Mouse (Mus musculus): Measurements from ENCODE around the gene Pnpla2.

DNA sequence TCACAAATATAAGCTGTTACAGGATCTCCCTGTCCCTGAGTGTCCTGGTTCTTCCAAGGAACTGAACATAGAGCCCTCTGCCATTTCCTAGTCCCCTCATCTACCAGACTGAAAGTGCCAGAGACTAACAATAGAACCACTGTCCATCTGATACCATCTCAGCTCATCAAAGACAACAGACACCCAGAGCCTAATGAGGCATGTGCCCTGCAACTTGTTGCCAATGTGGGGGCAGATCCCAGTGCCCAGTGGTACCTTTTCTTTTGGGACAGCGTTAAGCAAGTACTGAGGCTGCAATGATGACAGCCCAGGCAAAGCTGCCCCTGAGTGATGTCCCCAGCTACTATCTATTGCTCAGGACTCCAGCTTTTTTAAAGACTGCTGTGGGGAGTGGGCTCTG, 31.2 kb downstream of the Pnpla2 start:
- no peak for TF ChIP-seq POLR2A (IDR thresholded peaks at IDR 0.05; ENCODE audit: borderline replicate concordance, control insufficient read depth, low read depth, low read length)
- no peak for TF ChIP-seq CTCF (IDR thresholded peaks at IDR 0.05; ENCODE audit: control insufficient read depth, insufficient read depth, low read length)

All from bone marrow, adult 2 months (tissue).